Mouse (Mus musculus) ES-Bruce4 (cell line): Measurements from ENCODE around the gene Ufsp1.

Source experiments
- CTCF ChIP-seq: IDR thresholded peaks from one replicate; pipeline ENCODE4 v1.8.1; 2011; ENCODE audit warnings: low read depth, low read length
- EP300 ChIP-seq: IDR thresholded peaks from 2 replicates; pipeline ENCODE4 v1.6.1; 2011; ENCODE audit warnings: low read depth, low read length; ENCODE audit not compliant: insufficient read depth
- POLR2A ChIP-seq: IDR thresholded peaks from one replicate; pipeline ENCODE4 v1.8.1; 2011; ENCODE audit warnings: low read length; ENCODE audit not compliant: insufficient read depth

DNA sequence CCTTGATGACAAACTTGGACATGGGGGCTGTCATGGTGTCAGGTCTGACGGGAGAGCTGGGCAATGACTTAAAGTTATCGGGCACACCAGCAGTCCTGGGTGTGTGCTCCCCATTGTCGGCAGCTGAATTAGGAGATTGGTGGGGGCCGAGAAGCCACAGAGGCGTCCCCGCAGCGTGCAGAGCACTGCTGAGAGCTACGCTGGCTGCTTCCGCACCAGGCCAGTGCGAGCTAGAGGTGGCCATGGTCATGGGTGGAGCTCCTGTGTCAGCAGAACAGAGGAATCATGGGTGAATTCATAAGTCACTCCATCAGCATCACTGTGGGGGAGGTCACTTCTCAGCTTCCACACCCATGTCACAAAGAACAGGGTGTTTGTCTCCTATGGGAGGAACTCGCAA is 29.6 kb upstream of the Ufsp1 start:
- TF ChIP-seq CTCF (no peak), POLR2A (no peak), EP300 (no peak)
